In the genomic region with DNA sequence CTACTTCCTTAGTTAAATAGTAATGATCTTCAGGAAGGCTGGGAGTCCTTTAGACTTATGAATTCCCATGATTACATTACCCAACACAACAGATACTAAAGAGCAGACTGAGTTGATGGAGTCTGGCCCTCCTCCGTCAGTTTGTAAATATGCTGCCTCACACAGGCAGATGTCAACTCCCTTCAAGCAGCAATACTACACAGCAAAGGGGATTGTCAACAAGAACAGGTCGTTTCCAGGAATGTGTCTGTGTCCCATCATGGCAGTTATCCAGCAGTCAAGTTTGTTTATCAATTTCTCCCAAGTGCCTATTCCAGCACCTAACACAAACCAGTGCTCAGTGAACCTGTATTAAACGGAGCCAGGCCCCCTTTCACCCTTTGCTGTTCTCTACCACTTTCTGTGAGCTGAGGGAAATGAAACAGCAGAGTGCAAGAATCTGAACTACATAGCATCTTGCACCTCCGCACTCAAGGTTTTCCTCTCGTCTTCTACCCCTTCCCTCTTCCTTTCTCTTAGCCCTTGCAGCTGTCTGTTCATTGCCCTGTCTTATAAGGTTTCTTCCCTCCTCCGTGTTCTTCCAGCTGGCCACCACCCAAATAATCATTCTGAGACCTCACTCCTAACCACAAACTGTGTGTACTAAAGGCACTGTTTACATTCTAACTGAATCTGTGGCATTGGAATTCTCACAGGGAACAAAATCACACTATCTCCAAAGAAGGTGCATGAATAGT, we compare ENCODE assay signal across 30 mouse cellular contexts. TPM values are rescaled to one million over a fixed set of nuclear protein-coding genes. Genes with fewer than 3 reads are reported as not detected.
A peak's percentile ranks its signal among the peaks of the same experiment; 100 is the strongest.
DNase-seq lines count a peak whose midpoint lies in the region; ATAC-seq lines count a peak whose summit lies in the region.
"Had no signal": no experiment of that assay in that cellular context is flagged by ENCODE, and none has a peak within 500 bp of the region (broad histone marks: within the 10 kb centered on the region; RNA-seq: fewer than 3 reads in every experiment).

No protein-coding gene starts in this region.

- no peak overlapping the region for H3K4me3 ChIP-seq in heart, embryonic 14.5 days (ENCODE audit: control insufficient read depth in 1 of 2, insufficient read depth in 1 of 2, low read depth in 1 of 2, low read length in 2 of 2)
- no peak overlapping the region for H3K4me3 ChIP-seq in heart, embryonic 10.5 days
- no peak overlapping the region for H3K4me3 ChIP-seq in liver, embryonic 16.5 days (ENCODE audit: low read depth, low read length)
- no peak overlapping the region for H3K4me3 ChIP-seq in liver, embryonic 12.5 days
- no peak overlapping the region for H3K4me3 ChIP-seq in embryonic facial prominence, embryonic 14.5 days (ENCODE audit: low read depth, low read length)
- H3K4me3 ChIP-seq: forebrain, embryonic 10.5 days; hindbrain, embryonic 15.5 days; kidney, embryonic 15.5 days; midbrain, embryonic 10.5 days; myocyte; neural tube, embryonic 13.5 days had no signal

- H3K4me2 ChIP-seq in heart, embryonic 14.5 days (ENCODE audit: low read length): peak overlapping the region; percentile 18; the same call in 1 of the 2 replicates
- no peak overlapping the region for H3K4me2 ChIP-seq in liver, embryonic 16.5 days (ENCODE audit: low read depth, low read length)
- no peak overlapping the region for H3K4me2 ChIP-seq in liver, embryonic 12.5 days
- H3K4me2 ChIP-seq in embryonic facial prominence, embryonic 14.5 days (ENCODE audit: low read depth, low read length): no peak overlapping the region
- H3K4me2 ChIP-seq: heart, embryonic 11.5 days; hindbrain, embryonic 15.5 days; kidney, embryonic 15.5 days; neural tube, embryonic 13.5 days had no signal

- no peaks in the 10 kb centered on the region for H3K9me3 ChIP-seq in heart, embryonic 14.5 days (ENCODE audit: control insufficient read depth, low read length)
- no peaks in the 10 kb centered on the region for H3K9me3 ChIP-seq in heart, embryonic 10.5 days
- H3K9me3 ChIP-seq in liver, embryonic 16.5 days (replicated peaks; ENCODE audit: control insufficient read depth, low read length): no peaks in the 10 kb centered on the region
- H3K9me3 ChIP-seq in liver, embryonic 12.5 days (replicated peaks): no peaks in the 10 kb centered on the region
- H3K9me3 ChIP-seq in embryonic facial prominence, embryonic 14.5 days (ENCODE audit: control insufficient read depth, low read length): no peaks in the 10 kb centered on the region
- H3K9me3 ChIP-seq: forebrain, embryonic 10.5 days; G1E; hindbrain, embryonic 15.5 days; kidney, embryonic 15.5 days; midbrain, embryonic 10.5 days; neural tube, embryonic 13.5 days had no signal

- H3K4me1 ChIP-seq in heart, embryonic 14.5 days (ENCODE audit: control insufficient read depth in 2 of 2, insufficient read depth in 2 of 2, low read length in 2 of 2): peaks cover 0 to 2% of the 10 kb centered on the region in 2 experiments; a peak in 1 of 4 replicates
- no peaks in the 10 kb centered on the region for H3K4me1 ChIP-seq in heart, embryonic 10.5 days
- no peaks in the 10 kb centered on the region for H3K4me1 ChIP-seq in liver, embryonic 16.5 days (ENCODE audit: control insufficient read depth, low read depth, low read length)
- H3K4me1 ChIP-seq in liver, embryonic 12.5 days: no peaks in the 10 kb centered on the region
- H3K4me1 ChIP-seq in embryonic facial prominence, embryonic 14.5 days (ENCODE audit: control insufficient read depth, insufficient read depth, low read length): no peaks in the 10 kb centered on the region
- H3K4me1 ChIP-seq: forebrain, embryonic 10.5 days; hindbrain, embryonic 15.5 days; kidney, embryonic 15.5 days; midbrain, embryonic 10.5 days; neural tube, embryonic 13.5 days had no signal

- no peak for DNase-seq in heart, embryonic 10.5 days (ENCODE audit: low spot score)
- peak; percentile 1 for DNase-seq in lung, postnatal 14 days
- DNase-seq in lung, postnatal 36 days: no peak
- peak; percentile 10 for DNase-seq in embryonic facial prominence, embryonic 14.5 days (ENCODE audit: low spot score)
- DNase-seq in adrenal gland, postnatal 4 days (ENCODE audit: low spot score in 2 of 2): no peak
- DNase-seq: adrenal gland, adult 8-10 months; B cell, adult 2 months; cerebellum, adult 2 months; cerebellum, postnatal 36 days; gastrocnemius, postnatal 25 days; kidney, adult 11 months; kidney, postnatal 36 days; layer of hippocampus, postnatal 36 days; thymus, adult 18-20 months; thymus, postnatal 36 days had no signal

- 46% methylated on average over 6 of the region's 6 CpGs for WGBS in heart, embryonic 14.5 days
- 52% methylated on average over 6 of the region's 6 CpGs for WGBS in heart, embryonic 10.5 days
- 39% methylated on average over 6 of the region's 6 CpGs for WGBS in liver, embryonic 16.5 days (ENCODE audit: insufficient replicate concordance)
- WGBS in liver, embryonic 12.5 days (ENCODE audit: insufficient replicate concordance): 51% methylated on average over 6 of the region's 6 CpGs
- 55% methylated on average over 6 of the region's 6 CpGs for WGBS in embryonic facial prominence, embryonic 14.5 days

- no peak for ATAC-seq in heart, embryonic 14.5 days (ENCODE audit: insufficient number of reproducible peaks, insufficient read depth, low FRiP score, low read depth)
- peak; percentile 48 for ATAC-seq in liver, embryonic 16.5 days (ENCODE audit: low read depth)
- no peak for ATAC-seq in liver, embryonic 12.5 days
- no peak for ATAC-seq in embryonic facial prominence, embryonic 14.5 days (ENCODE audit: low read depth)
- ATAC-seq: forebrain, embryonic 16.5 days; midbrain, embryonic 16.5 days had no signal

- H3K27me3 ChIP-seq in heart, embryonic 14.5 days (ENCODE audit: control insufficient read depth, insufficient read depth, low read length): no peaks in the 10 kb centered on the region
- H3K27me3 ChIP-seq in heart, embryonic 10.5 days (ENCODE audit: insufficient read depth, poor library complexity, severe bottlenecking): no peaks in the 10 kb centered on the region
- no peaks in the 10 kb centered on the region for H3K27me3 ChIP-seq in liver, embryonic 16.5 days (ENCODE audit: control insufficient read depth, insufficient read depth, low read depth, low read length)
- no peaks in the 10 kb centered on the region for H3K27me3 ChIP-seq in liver, embryonic 12.5 days (replicated peaks)
- no peaks in the 10 kb centered on the region for H3K27me3 ChIP-seq in embryonic facial prominence, embryonic 14.5 days (replicated peaks; ENCODE audit: control insufficient read depth, insufficient read depth, low read length)
- H3K27me3 ChIP-seq: CH12.LX; hindbrain, embryonic 15.5 days; kidney, embryonic 15.5 days; neural tube, embryonic 13.5 days had no signal

- H3K9ac ChIP-seq in heart, embryonic 14.5 days (ENCODE audit: low read length): no peak overlapping the region
- H3K9ac ChIP-seq in liver, embryonic 16.5 days (ENCODE audit: low read depth, low read length): no peak overlapping the region
- no peak overlapping the region for H3K9ac ChIP-seq in liver, embryonic 12.5 days
- H3K9ac ChIP-seq in embryonic facial prominence, embryonic 14.5 days (ENCODE audit: low read depth, low read length): no peak overlapping the region
- H3K9ac ChIP-seq: hindbrain, embryonic 15.5 days; kidney, embryonic 15.5 days; neural tube, embryonic 13.5 days had no signal

- no peaks in the 10 kb centered on the region for H3K36me3 ChIP-seq in heart, embryonic 14.5 days (ENCODE audit: control insufficient read depth, insufficient read depth, low read length)
- H3K36me3 ChIP-seq in heart, embryonic 10.5 days: no peaks in the 10 kb centered on the region
- H3K36me3 ChIP-seq in liver, embryonic 16.5 days (ENCODE audit: control insufficient read depth, insufficient read depth): no peaks in the 10 kb centered on the region
- no peaks in the 10 kb centered on the region for H3K36me3 ChIP-seq in liver, embryonic 12.5 days
- H3K36me3 ChIP-seq in embryonic facial prominence, embryonic 14.5 days (ENCODE audit: control insufficient read depth, insufficient read depth, low read length): no peaks in the 10 kb centered on the region
- H3K36me3 ChIP-seq: forebrain, embryonic 10.5 days; G1E; hindbrain, embryonic 15.5 days; kidney, embryonic 15.5 days; midbrain, embryonic 10.5 days; neural tube, embryonic 13.5 days had no signal

- peak overlapping the region; percentile 28 to 52; a peak in 2 of 4 replicates for H3K27ac ChIP-seq in heart, embryonic 14.5 days (replicated peaks in 1 of 2; ENCODE audit: control insufficient read depth in 1 of 2, insufficient read depth in 1 of 2, low read depth in 2 of 2, low read length in 2 of 2)
- H3K27ac ChIP-seq in heart, embryonic 10.5 days: no peak overlapping the region
- H3K27ac ChIP-seq in liver, embryonic 16.5 days (ENCODE audit: low read length): no peak overlapping the region
- no peak overlapping the region for H3K27ac ChIP-seq in liver, embryonic 12.5 days
- H3K27ac ChIP-seq in embryonic facial prominence, embryonic 14.5 days (replicated peaks; ENCODE audit: low read depth, low read length): no peak overlapping the region
- H3K27ac ChIP-seq: forebrain, embryonic 10.5 days; hindbrain, embryonic 15.5 days; kidney, embryonic 15.5 days; midbrain, embryonic 10.5 days; neural tube, embryonic 13.5 days had no signal

RNA-seq across cellular contexts. Expression of a gene that starts 57.5 kb away (rescaled TPM):
- polyA plus RNA-seq in heart, embryonic 14.5 days (2014; fragmentation: Nextera tagmentation; extraction: Ambion mirVana): 25.6 and 27.7 TPM in 2 replicates
- polyA plus RNA-seq in heart, embryonic 10.5 days (2016; fragmentation: Nextera tagmentation; extraction: Ambion mirVana): 20.5 and 21.8 TPM in 2 replicates
- 3.5 and 4.1 TPM in 2 replicates for polyA plus RNA-seq in liver, embryonic 16.5 days (2015; fragmentation: Nextera tagmentation; extraction: Ambion mirVana)
- 9.9 and 10.4 TPM in 2 replicates for polyA plus RNA-seq in liver, embryonic 12.5 days (2016; fragmentation: Nextera tagmentation; extraction: Ambion mirVana)
- 30.1 and 33.8 TPM in 2 replicates for polyA plus RNA-seq in embryonic facial prominence, embryonic 14.5 days (2014; fragmentation: Nextera tagmentation; extraction: Ambion mirVana)
- 10 to 100 TPM; 47.4 to 61.0 TPM for total RNA-seq in adrenal gland, postnatal 4 days (2021)
- total RNA-seq: G1E had no signal
- polyA plus RNA-seq: G1E; liver, adult 2 months; myocyte had no signal

Comparison
In these comparisons a context has a peak if more than half of its experiments do, and no peak if none do; other contexts are left out.
1. H3K27ac ChIP-seq: peak in heart, embryonic 14.5 days (2 of 2); none in heart, embryonic 10.5 days (single experiment), liver, embryonic 16.5 days (single experiment), liver, embryonic 12.5 days (single experiment) and embryonic facial prominence, embryonic 14.5 days (single experiment).
2. DNase-seq: peak in lung, postnatal 14 days (single experiment) and embryonic facial prominence, embryonic 14.5 days (single experiment); none in heart, embryonic 10.5 days (single experiment), lung, postnatal 36 days (single experiment) and adrenal gland, postnatal 4 days (0 of 2).